Mouse (Mus musculus) liver, embryonic 13.5 days (tissue): ENCODE data around the gene Hist1h2bh. TPM values are rescaled to one million over a fixed set of nuclear protein-coding genes. Genes with fewer than 3 reads are reported as not detected.

Source experiments
- ATAC-seq: fragments of 200-750 bp; cut with Nextera tagmentation; 2 replicates; pipeline ENCODE4 v1.8.0; 2017; ENCODE audit warnings: low read depth, mild to moderate bottlenecking, moderate number of reproducible peaks, moderate library complexity
- DNase-seq: peaks from one replicate; pipeline ENCODE4 v3.0.0; 2022
- H3K27ac ChIP-seq: fragments of 300-500 bp; sonication (generic); 2 replicates; pipeline ENCODE4 v1.5.1; 2015; ENCODE audit warnings: moderate library complexity, mild to moderate bottlenecking, inconsistent platforms
- H3K27me3 ChIP-seq: fragments of 300-500 bp; sonication (generic); 2 replicates; pipeline ENCODE4 v1.6.1; 2015; ENCODE audit warnings: mild to moderate bottlenecking, inconsistent platforms
- H3K36me3 ChIP-seq: fragments of 300-500 bp; sonication (generic); 2 replicates; pipeline ENCODE4 v1.6.1; 2015; ENCODE audit warnings: mild to moderate bottlenecking, inconsistent platforms
- H3K4me1 ChIP-seq: fragments of 300-500 bp; sonication (generic); replicated peaks from 2 replicates; pipeline ENCODE4 v1.6.1; 2015; ENCODE audit warnings: inconsistent platforms
- H3K4me2 ChIP-seq: fragments of 300-500 bp; sonication (generic); 2 replicates; pipeline ENCODE4 v1.6.1; 2015; ENCODE audit warnings: inconsistent platforms, mild to moderate bottlenecking, moderate library complexity
- H3K4me3 ChIP-seq: fragments of 300-500 bp; sonication (generic); replicated peaks from 2 replicates; pipeline ENCODE4 v1.5.1; 2015; ENCODE audit warnings: mild to moderate bottlenecking, inconsistent platforms
- H3K9ac ChIP-seq: fragments of 300-500 bp; sonication (generic); 2 replicates; pipeline ENCODE4 v1.6.1; 2015; ENCODE audit warnings: mild to moderate bottlenecking, inconsistent platforms
- H3K9me3 ChIP-seq: fragments of 300-500 bp; sonication (generic); replicated peaks from 2 replicates; pipeline ENCODE4 v1.6.1; 2016; ENCODE audit warnings: inconsistent platforms
- WGBS: fragments of 180-500 bp; shearing (Covaris S2); methylation state at CpG from one replicate; pipeline ENCODE4 v1.1.7; 2015; ENCODE audit not compliant: insufficient replicate concordance; 5-methylcytosine and 5-hydroxymethylcytosine counted together
- polyA plus RNA-seq: library from polyadenylated mRNA; unstranded; fragments of >200 nt; fragmentation: Nextera tagmentation; extraction: Ambion mirVana; gene quantifications from 2 replicates; pipeline ENCODE4 v1.2.1, GENCODE M21; 2015

Hist1h2bh gene
- polyA plus RNA-seq, 1 experiment from 2014 or later, result 1.7 TPM

DNA sequence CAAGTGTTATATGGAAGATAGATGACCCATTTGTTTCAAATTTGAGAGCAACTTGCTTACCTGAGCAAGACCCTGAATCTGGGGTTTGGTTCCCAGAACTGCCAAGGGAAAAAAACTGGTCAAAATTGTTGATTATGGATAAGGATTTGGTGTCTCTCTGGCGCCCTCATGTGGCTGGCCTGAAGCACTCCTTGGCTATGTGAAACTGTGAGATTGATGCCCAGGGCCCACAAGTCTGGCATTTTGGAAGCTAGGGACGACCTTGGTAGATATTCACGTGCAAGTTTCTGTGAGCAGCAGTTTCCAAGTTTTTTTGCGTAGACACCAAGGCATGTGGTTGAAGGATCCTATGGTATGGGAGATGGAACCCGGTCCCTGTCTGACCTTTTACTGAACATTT, 18.5 kb downstream of the Hist1h2bh start:
- Histone ChIP-seq H3K9me3 (no peaks in the 10 kb centered on the region), H3K4me3 (no peak overlapping the region), H3K27me3 (no peaks in the 10 kb centered on the region), H3K9ac (no peak overlapping the region), H3K27ac (no peak overlapping the region), H3K36me3 (no peaks in the 10 kb centered on the region), H3K4me2 (peak overlapping the region; percentile 38; the same call in 1 of the 2 replicates), H3K4me1 (peaks cover 71% of the 10 kb centered on the region)
- ATAC-seq, result 0 out of 2 replicates have a peak, but pooled peaks have one; percentile 21
- 10% methylated on average over 5 of the region's 5 CpGs for WGBS
- peak; percentile 76 for DNase-seq

DNA sequence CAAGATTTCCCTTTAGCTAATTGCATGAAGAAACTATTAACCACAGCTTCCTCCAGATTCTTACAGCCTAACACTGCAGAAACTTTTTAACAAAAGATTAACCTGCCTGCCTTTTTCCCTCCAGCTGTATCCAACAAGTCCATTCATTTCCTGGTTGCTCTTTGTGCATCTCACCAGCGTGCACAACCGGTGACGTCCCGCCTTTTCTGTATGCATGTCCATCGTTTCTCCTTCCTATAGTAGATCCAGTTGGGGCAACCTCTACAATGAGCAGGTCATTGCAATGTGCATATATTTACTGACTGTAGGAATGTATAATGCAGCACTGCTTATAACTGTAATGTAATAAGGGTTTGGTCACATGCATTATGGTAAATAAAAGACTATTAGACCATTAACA, 19.2 kb downstream of the Hist1h2bh start:
- H3K27ac ChIP-seq, result no peak overlapping the region
- H3K4me1 ChIP-seq, result peaks cover 69% of the 10 kb centered on the region
- H3K9me3 ChIP-seq, result no peaks in the 10 kb centered on the region
- WGBS, result 40% methylated on average over 5 of the region's 5 CpGs
- H3K9ac ChIP-seq, result no peak overlapping the region
- no peak for DNase-seq
- no peak for ATAC-seq
- H3K36me3 ChIP-seq, result no peaks in the 10 kb centered on the region
- no peaks in the 10 kb centered on the region for H3K27me3 ChIP-seq
- no peak overlapping the region for H3K4me2 ChIP-seq
- H3K4me3 ChIP-seq, result no peak overlapping the region

DNA sequence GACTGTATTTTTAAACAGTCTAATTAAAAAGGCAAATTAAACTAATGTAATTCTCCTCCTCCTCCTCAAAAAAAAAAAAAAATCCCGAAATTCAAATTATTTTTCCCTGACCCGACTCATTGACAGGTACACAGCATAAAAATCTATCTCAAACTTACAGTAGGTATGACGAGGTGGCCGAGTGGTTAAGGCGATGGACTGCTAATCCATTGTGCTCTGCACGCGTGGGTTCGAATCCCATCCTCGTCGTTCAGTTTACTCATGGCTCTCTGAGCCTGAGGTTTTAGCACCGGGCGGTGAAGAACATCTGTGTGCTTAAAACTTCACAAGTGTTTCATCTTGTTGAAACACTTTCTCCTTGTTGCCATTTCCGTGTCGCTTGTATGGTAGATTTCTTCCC, 21.5 kb downstream of the Hist1h2bh start:
- Histone ChIP-seq H3K4me2 (peak overlapping the region; percentile 61), H3K27ac (no peak overlapping the region), H3K9me3 (no peaks in the 10 kb centered on the region), H3K36me3 (no peaks in the 10 kb centered on the region), H3K4me3 (peak overlapping the region; percentile 37), H3K9ac (peak overlapping the region; percentile 54), H3K4me1 (peaks cover 55% of the 10 kb centered on the region), H3K27me3 (no peaks in the 10 kb centered on the region)
- WGBS, result under 1% methylated on average over 14 of the region's 14 CpGs
- ATAC-seq (peak; percentile 62), DNase-seq (peak; percentile 80)

DNA sequence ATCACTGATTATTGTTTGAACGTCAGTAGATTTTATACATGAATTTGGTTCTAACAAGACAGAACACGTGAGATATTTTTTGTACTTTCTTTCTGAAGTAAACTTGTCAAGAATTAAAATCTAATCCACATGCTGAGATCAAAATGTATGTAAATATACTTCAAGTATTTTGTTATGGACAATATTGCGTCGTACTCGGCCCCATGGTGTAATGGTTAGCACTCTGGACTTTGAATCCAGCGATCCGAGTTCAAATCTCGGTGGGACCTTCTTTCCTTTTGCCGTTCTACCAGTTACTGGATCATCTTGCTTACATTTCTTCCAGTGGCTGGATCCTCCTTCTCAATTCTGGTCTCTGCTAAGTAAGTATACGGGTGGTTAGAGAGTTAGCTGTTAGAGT, 23.8 kb downstream of the Hist1h2bh start:
- no peaks in the 10 kb centered on the region for H3K27me3 ChIP-seq
- ATAC-seq (peak; percentile 44), DNase-seq (peak; percentile 79)
- H3K4me3 ChIP-seq, result peak overlapping the region; percentile 65
- under 1% methylated on average over 10 of the region's 10 CpGs for WGBS
- H3K4me2 ChIP-seq, result peak overlapping the region; percentile 67
- H3K27ac ChIP-seq, result peak overlapping the region; percentile 70
- peak overlapping the region; percentile 20; the same call in 1 of the 2 replicates for H3K9ac ChIP-seq
- peaks cover 51% of the 10 kb centered on the region for H3K4me1 ChIP-seq
- no peaks in the 10 kb centered on the region for H3K36me3 ChIP-seq
- H3K9me3 ChIP-seq, result no peaks in the 10 kb centered on the region

DNA sequence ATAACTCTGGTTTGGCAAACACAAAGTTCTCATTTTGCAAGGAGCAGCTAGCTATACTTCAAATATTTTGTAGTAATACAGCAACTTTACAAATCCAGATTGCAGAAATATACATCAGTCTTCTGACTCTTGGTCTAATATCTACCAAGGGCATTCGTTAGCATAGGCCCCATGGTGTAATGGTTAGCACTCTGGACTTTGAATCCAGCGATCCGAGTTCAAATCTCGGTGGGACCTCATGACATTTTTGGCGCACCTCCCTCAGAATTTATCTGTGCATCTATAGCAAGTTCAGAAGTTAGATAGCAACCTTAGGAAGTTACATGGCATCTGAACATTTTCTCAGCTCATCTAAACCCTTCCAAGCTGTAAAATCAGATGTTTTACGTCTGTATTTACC, 24.3 kb downstream of the Hist1h2bh start:
- Histone ChIP-seq H3K27me3 (no peaks in the 10 kb centered on the region), H3K4me3 (peak overlapping the region; percentile 65), H3K4me1 (peaks cover 47% of the 10 kb centered on the region), H3K4me2 (peak overlapping the region; percentile 67), H3K36me3 (no peaks in the 10 kb centered on the region), H3K9ac (peak overlapping the region; percentile 62), H3K9me3 (no peaks in the 10 kb centered on the region), H3K27ac (peak overlapping the region; percentile 70)
- DNase-seq (peak; percentile 80), ATAC-seq (peak; percentile 49; the same call in 1 of the 2 replicates)
- under 1% methylated on average over 6 of the region's 6 CpGs for WGBS

DNA sequence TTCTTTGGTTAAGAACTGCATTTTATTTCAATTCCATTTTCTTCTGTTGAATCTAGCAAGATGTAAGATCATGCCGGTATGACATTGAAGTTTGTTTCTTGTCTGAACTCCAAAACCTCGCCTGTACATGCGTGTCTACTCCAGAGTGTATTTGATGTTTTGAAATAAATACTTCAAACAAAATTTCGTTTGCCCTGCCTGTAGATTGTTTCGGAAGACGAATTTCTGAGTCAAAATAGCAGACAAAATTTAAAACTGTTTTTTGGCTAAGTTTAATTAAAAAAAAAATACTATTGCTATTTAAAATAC, 24.9 kb downstream of the Hist1h2bh start:
- H3K9ac ChIP-seq, result peak overlapping the region; percentile 61
- no peaks in the 10 kb centered on the region for H3K9me3 ChIP-seq
- DNase-seq (no peak), ATAC-seq (no peak; the same call in 1 of the 2 replicates)
- no peaks in the 10 kb centered on the region for H3K36me3 ChIP-seq
- H3K27me3 ChIP-seq, result no peaks in the 10 kb centered on the region
- H3K4me3 ChIP-seq, result peak overlapping the region; percentile 65
- H3K4me1 ChIP-seq, result peaks cover 44% of the 10 kb centered on the region
- peak overlapping the region; percentile 88 for H3K4me2 ChIP-seq
- 0% methylated on average over 6 of the region's 6 CpGs for WGBS
- peak overlapping the region; percentile 71 for H3K27ac ChIP-seq

DNA sequence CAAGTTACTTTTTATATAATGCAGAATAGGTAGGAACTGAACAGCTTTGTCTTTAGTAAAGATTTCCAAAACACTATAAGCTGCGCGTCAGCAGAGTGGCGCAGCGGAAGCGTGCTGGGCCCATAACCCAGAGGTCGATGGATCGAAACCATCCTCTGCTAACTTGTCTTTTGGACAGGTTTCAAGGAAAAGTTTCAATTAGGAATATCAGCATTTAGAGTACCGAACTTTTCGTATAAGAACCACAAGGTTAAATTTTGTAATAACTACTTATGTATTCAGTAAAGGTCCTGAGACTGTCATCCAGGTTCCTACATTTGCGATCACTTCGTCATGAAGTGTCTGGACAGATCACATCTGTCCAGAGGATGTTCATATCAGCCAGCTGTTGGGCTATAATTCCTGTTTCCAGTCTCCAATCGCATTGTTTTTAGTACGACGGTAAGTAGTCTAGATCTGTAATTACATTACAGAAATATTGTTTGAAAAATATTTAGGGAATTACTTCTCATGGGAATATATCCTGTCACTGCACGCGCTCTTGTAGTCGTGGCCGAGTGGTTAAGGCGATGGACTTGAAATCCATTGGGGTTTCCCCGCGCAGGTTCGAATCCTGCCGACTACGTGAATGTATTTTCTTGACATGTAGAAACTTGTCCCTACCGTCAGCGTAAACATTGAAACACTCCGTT, 25.4 kb downstream of the Hist1h2bh start:
- peaks cover 44% of the 10 kb centered on the region for H3K4me1 ChIP-seq
- H3K9me3 ChIP-seq, result no peaks in the 10 kb centered on the region
- ATAC-seq (peak; percentile 78), DNase-seq (peak; percentile 90)
- H3K27me3 ChIP-seq, result no peaks in the 10 kb centered on the region
- H3K4me3 ChIP-seq, result peak overlapping the region; percentile 65
- peak overlapping the region; percentile 88 for H3K4me2 ChIP-seq
- WGBS, result under 1% methylated on average over 27 of the region's 27 CpGs
- no peaks in the 10 kb centered on the region for H3K36me3 ChIP-seq
- peak overlapping the region; percentile 82 for H3K27ac ChIP-seq
- peak overlapping the region; percentile 66 for H3K9ac ChIP-seq

DNA sequence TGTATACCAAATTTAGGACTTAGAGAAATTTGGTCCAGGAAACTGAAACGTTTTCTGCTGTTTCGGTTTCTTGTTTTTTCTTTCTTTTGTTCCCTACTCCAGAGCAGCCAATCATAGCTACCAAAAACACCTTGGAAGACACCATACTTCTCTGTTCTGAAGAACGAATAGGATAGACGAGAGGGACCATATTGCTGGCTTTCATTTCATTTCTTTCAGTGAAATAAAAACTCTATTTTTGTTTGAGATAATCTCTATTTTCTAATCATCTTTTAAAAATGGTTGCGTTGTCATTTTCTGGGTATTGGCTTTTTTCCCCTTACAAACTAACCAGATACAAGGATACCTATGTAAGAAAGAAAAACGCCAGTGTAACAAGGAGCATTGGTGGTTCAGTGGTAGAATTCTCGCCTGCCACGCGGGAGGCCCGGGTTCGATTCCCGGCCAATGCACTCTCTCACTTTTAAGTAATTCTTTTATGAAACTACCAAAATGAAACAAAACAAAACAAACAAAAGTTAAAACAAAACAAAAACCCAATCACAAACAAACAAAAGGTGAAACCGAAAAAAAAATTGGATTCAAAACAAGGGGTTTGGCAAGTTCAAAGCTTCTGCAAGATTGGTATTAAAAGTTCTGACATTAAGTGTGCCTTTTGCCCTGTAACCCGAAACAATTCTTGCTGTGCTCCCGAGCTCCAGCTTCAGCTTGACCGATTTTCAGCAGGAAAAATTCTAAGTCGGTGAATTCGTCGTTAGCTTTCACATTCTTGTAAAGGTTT, 26.2 kb downstream of the Hist1h2bh start:
- ATAC-seq (peak; percentile 52; the same call in 1 of the 2 replicates), DNase-seq (no peak)
- Histone ChIP-seq H3K36me3 (no peaks in the 10 kb centered on the region), H3K9ac (peak overlapping the region; percentile 65; the same call in 1 of the 2 replicates), H3K4me2 (peak overlapping the region; percentile 88), H3K4me1 (peaks cover 39% of the 10 kb centered on the region), H3K9me3 (no peaks in the 10 kb centered on the region), H3K4me3 (peak overlapping the region; percentile 65), H3K27ac (peak overlapping the region; percentile 76), H3K27me3 (no peaks in the 10 kb centered on the region)
- 0% methylated on average over 19 of the region's 19 CpGs for WGBS

DNA sequence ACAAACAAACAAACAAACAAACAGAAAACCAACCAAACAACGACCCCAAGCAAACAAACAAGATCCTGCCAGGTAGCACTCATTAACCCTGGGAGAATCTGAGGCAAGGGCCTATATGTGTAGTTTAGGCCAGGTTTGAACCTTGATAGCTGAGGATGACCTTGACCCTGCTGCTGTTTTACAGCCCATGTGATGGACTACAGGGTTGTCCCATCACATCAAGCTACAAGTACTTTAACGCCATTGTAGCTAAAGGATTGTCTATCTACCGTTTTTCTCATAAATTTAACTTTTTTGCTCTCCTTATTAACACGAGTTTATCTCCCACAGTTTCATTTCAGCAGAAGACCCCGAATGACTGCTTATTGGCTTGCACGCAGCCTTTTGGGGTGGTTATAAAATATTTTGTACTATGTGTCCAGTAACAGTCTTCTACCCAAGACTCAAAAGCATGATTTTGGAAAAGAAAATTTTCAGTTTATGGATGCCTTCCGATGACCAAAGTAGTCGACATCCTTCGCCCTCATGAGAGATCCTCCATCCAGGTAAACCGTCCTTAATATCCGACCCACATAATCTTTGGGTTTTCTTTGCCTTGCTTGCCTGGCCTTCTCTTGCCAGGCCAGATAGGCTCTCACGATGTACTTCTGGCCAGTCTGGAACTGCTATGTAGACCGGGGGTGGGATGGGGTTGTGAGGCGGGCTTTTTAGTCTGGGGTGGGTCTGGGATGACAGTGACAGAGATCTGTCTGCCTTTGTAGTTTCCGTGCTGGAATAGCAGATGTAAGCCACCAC, 27.2 kb downstream of the Hist1h2bh start:
- H3K4me3 ChIP-seq, result peak overlapping the region; percentile 65
- no peak overlapping the region for H3K27ac ChIP-seq
- WGBS, result 53% methylated on average over 15 of the region's 15 CpGs
- H3K36me3 ChIP-seq, result no peaks in the 10 kb centered on the region
- peak overlapping the region; percentile 88 for H3K4me2 ChIP-seq
- H3K9ac ChIP-seq, result peak overlapping the region; percentile 63
- peaks cover 38% of the 10 kb centered on the region for H3K4me1 ChIP-seq
- H3K9me3 ChIP-seq, result no peaks in the 10 kb centered on the region
- ATAC-seq (no peak), DNase-seq (no peak)
- no peaks in the 10 kb centered on the region for H3K27me3 ChIP-seq

DNA sequence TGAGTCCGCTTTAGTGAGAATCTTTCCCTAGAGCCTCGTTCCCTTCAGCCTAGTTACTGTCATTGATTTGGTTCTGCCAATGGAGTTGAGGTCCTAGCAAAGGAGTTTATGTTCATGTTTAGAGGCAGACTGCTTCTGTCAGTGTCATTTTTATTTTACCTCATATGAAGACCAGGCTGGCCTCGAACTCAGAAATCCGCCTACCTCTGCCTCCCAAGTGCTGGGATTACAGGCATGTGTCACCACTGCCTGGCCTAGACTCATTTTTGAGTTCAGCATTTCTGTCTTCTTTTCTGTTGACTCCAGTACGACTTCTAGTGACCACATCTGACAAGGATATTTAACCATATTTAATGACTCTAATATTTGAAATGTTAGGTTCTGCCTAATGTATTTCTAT, 27.9 kb downstream of the Hist1h2bh start:
- H3K4me3 ChIP-seq, result no peak overlapping the region

DNA sequence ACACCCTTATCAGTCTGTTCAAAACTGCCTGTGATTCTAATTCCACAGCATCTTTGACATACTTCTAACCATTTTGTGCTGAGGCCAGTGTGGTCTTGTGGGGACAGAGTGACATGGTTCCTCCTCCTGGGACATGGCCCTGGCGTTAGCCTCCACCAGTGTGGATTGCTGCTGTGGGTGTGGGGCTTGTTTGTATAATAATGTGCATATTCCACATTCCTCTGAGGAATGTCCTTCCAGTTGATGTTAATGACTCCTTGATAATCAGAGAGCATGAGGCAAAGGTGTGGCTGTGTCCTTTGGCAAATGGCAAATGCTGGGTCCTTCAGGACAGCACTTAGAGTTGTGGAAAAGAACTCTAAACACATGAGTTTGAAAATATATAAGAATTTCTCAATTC, 29.7 kb downstream of the Hist1h2bh start:
- H3K4me1 ChIP-seq, result peaks cover 29% of the 10 kb centered on the region
- H3K27ac ChIP-seq, result no peak overlapping the region
- H3K9me3 ChIP-seq, result no peaks in the 10 kb centered on the region
- no peaks in the 10 kb centered on the region for H3K36me3 ChIP-seq
- no peak for ATAC-seq
- no peak overlapping the region for H3K4me3 ChIP-seq
- H3K9ac ChIP-seq, result no peak overlapping the region
- no peak for DNase-seq
- no peaks in the 10 kb centered on the region for H3K27me3 ChIP-seq
- WGBS, result 79% methylated on average over 1 of the region's 1 CpGs
- no peak overlapping the region for H3K4me2 ChIP-seq

More for the DNA sequence above, 27.9 kb downstream of the Hist1h2bh start:
- no peaks in the 10 kb centered on the region for H3K9me3 ChIP-seq
- H3K36me3 ChIP-seq, result no peaks in the 10 kb centered on the region
- H3K27ac ChIP-seq, result no peak overlapping the region
- 0 out of 2 replicates have a peak overlapping the region, but pooled peaks have one; percentile 88 for H3K4me2 ChIP-seq
- ATAC-seq (no peak), DNase-seq (no peak)
- H3K9ac ChIP-seq, result no peak overlapping the region
- H3K4me1 ChIP-seq, result peaks cover 36% of the 10 kb centered on the region
- no peaks in the 10 kb centered on the region for H3K27me3 ChIP-seq
- WGBS, result 64% methylated on average over 5 of the region's 5 CpGs
